ENCODE assay signal across 18 mouse cellular contexts in genomic region chr7:127925252-127925651, GRCm38 (mm10). TPM values are rescaled to one million over a fixed set of nuclear protein-coding genes. Genes with fewer than 3 reads are reported as not detected.
A peak's percentile ranks its signal among the peaks of the same experiment; 100 is the strongest.
DNase-seq lines count a peak whose midpoint lies in the region; ATAC-seq lines count a peak whose summit lies in the region.
"Had no signal": no experiment of that assay in that cellular context is flagged by ENCODE, and none has a peak within 500 bp of the region (broad histone marks: within the 10 kb centered on the region; RNA-seq: fewer than 3 reads in every experiment).

No protein-coding gene starts in this region.

- peaks cover 52% of the 10 kb centered on the region for H3K36me3 ChIP-seq in midbrain, embryonic 12.5 days
- peaks cover 62% of the 10 kb centered on the region for H3K36me3 ChIP-seq in midbrain, embryonic 13.5 days
- peaks cover 39% of the 10 kb centered on the region for H3K36me3 ChIP-seq in lung, embryonic 15.5 days
- H3K36me3 ChIP-seq in neural tube, embryonic 15.5 days: peaks cover 57% of the 10 kb centered on the region

- no peak for ATAC-seq in midbrain, embryonic 12.5 days (ENCODE audit: low FRiP score, low read depth)
- ATAC-seq in midbrain, embryonic 13.5 days: no peak
- ATAC-seq in lung, embryonic 15.5 days (ENCODE audit: borderline replicate concordance, extremely low read depth, low FRiP score, low TSS enrichment): peak; percentile 77
- no peak for ATAC-seq in neural tube, embryonic 15.5 days (ENCODE audit: low FRiP score)
- ATAC-seq: forebrain, embryonic 14.5 days had no signal

- H3K4me2 ChIP-seq in midbrain, embryonic 12.5 days (replicated peaks): no peak overlapping the region
- H3K4me2 ChIP-seq in midbrain, embryonic 13.5 days (replicated peaks): no peak overlapping the region
- H3K4me2 ChIP-seq in lung, embryonic 15.5 days: peak overlapping the region; percentile 27
- H3K4me2 ChIP-seq in neural tube, embryonic 15.5 days: no peak overlapping the region
- H3K4me2 ChIP-seq: limb, embryonic 12.5 days; neural tube, embryonic 13.5 days had no signal

- no peak overlapping the region for H3K27ac ChIP-seq in midbrain, embryonic 12.5 days (replicated peaks)
- H3K27ac ChIP-seq in midbrain, embryonic 13.5 days: no peak overlapping the region
- H3K27ac ChIP-seq in lung, embryonic 15.5 days: peak overlapping the region; percentile 96
- H3K27ac ChIP-seq in neural tube, embryonic 15.5 days (replicated peaks): no peak overlapping the region
- H3K27ac ChIP-seq: limb, embryonic 12.5 days; neural tube, embryonic 13.5 days had no signal

- peak; percentile 92 to 93 for DNase-seq in kidney, adult 8-10 months
- no peak for DNase-seq in thymus, postnatal 0 days (ENCODE audit: low spot score)
- DNase-seq in ovary, postnatal 14 days (ENCODE audit: low spot score): no peak
- no peak for DNase-seq in T-cell, adult 2 months (ENCODE audit: low spot score)
- DNase-seq: cerebellum, adult 8-10 months; gastrocnemius, postnatal 36 days; heart, postnatal 36 days; layer of hippocampus, adult 9-11 months; right cerebral cortex, postnatal 14 days; thymus, postnatal 25 days had no signal

- H3K9me3 ChIP-seq in midbrain, embryonic 12.5 days: no peaks in the 10 kb centered on the region
- H3K9me3 ChIP-seq in midbrain, embryonic 13.5 days: no peaks in the 10 kb centered on the region
- H3K9me3 ChIP-seq in lung, embryonic 15.5 days: no peaks in the 10 kb centered on the region
- H3K9me3 ChIP-seq in neural tube, embryonic 15.5 days (replicated peaks): no peaks in the 10 kb centered on the region
- H3K9me3 ChIP-seq: limb, embryonic 12.5 days; neural tube, embryonic 13.5 days had no signal

- no peak overlapping the region for H3K4me3 ChIP-seq in midbrain, embryonic 12.5 days
- no peak overlapping the region for H3K4me3 ChIP-seq in midbrain, embryonic 13.5 days (replicated peaks)
- H3K4me3 ChIP-seq in lung, embryonic 15.5 days: peak overlapping the region; percentile 5; the same call in 1 of the 2 replicates
- no peak overlapping the region for H3K4me3 ChIP-seq in neural tube, embryonic 15.5 days (replicated peaks)
- H3K4me3 ChIP-seq: limb, embryonic 12.5 days; neural tube, embryonic 13.5 days had no signal

- H3K4me1 ChIP-seq in midbrain, embryonic 12.5 days: 0 out of 2 replicates have a peak, but pooled peaks cover 4% of the 10 kb centered on the region
- H3K4me1 ChIP-seq in midbrain, embryonic 13.5 days (replicated peaks): no peaks in the 10 kb centered on the region
- H3K4me1 ChIP-seq in lung, embryonic 15.5 days: peaks cover 50% of the 10 kb centered on the region
- H3K4me1 ChIP-seq in neural tube, embryonic 15.5 days: peaks cover 11% of the 10 kb centered on the region; the same call in 1 of the 2 replicates

- peaks cover 30% of the 10 kb centered on the region for H3K27me3 ChIP-seq in midbrain, embryonic 12.5 days
- H3K27me3 ChIP-seq in midbrain, embryonic 13.5 days: peaks cover 25% of the 10 kb centered on the region
- H3K27me3 ChIP-seq in lung, embryonic 15.5 days: peaks cover 16% of the 10 kb centered on the region
- H3K27me3 ChIP-seq in neural tube, embryonic 15.5 days (replicated peaks): peaks cover 27% of the 10 kb centered on the region

- 59% methylated on average over 5 of the region's 5 CpGs for WGBS in midbrain, embryonic 12.5 days
- 66% methylated on average over 5 of the region's 5 CpGs for WGBS in midbrain, embryonic 13.5 days
- WGBS in lung, embryonic 15.5 days: 47% methylated on average over 5 of the region's 5 CpGs
- WGBS in neural tube, embryonic 15.5 days: 80% methylated on average over 5 of the region's 5 CpGs

- 0 out of 2 replicates have a peak overlapping the region, but pooled peaks have one; percentile 4 for H3K9ac ChIP-seq in midbrain, embryonic 12.5 days (replicated peaks)
- no peak overlapping the region for H3K9ac ChIP-seq in midbrain, embryonic 13.5 days (replicated peaks)
- H3K9ac ChIP-seq in lung, embryonic 15.5 days: no peak overlapping the region
- H3K9ac ChIP-seq in neural tube, embryonic 15.5 days (replicated peaks): no peak overlapping the region
- H3K9ac ChIP-seq: neural tube, embryonic 13.5 days had no signal

RNA-seq across cellular contexts. Expression of gene Prss8, which starts 4.7 kb away (rescaled TPM):
- 0.43 and 1.3 TPM in 2 replicates for polyA plus RNA-seq in midbrain, embryonic 12.5 days (2016; fragmentation: Nextera tagmentation; extraction: Ambion mirVana)
- polyA plus RNA-seq in midbrain, embryonic 13.5 days (2015; fragmentation: Nextera tagmentation; extraction: Ambion mirVana): 0.20 and 0.35 TPM in 2 replicates
- 80.0 and 84.5 TPM in 2 replicates for polyA plus RNA-seq in lung, embryonic 15.5 days (2015; fragmentation: Nextera tagmentation; extraction: Ambion mirVana)
- 0.40 and 5.1 TPM in 2 replicates for polyA plus RNA-seq in neural tube, embryonic 15.5 days (2015; fragmentation: Nextera tagmentation; extraction: Ambion mirVana)
- polyA plus RNA-seq in thymus, postnatal 0 days (2015; fragmentation: Nextera tagmentation; extraction: Ambion mirVana): 2.9 and 3.3 TPM in 2 replicates
- polyA plus RNA-seq: C2C12 had no signal

RNA-seq across cellular contexts. Expression of gene Kat8, which starts 12.9 kb away (rescaled TPM):
- 54.4 and 55.2 TPM in 2 replicates for polyA plus RNA-seq in midbrain, embryonic 12.5 days (2016; fragmentation: Nextera tagmentation; extraction: Ambion mirVana)
- 51.0 and 56.0 TPM in 2 replicates for polyA plus RNA-seq in midbrain, embryonic 13.5 days (2015; fragmentation: Nextera tagmentation; extraction: Ambion mirVana)
- 39.5 and 44.3 TPM in 2 replicates for polyA plus RNA-seq in lung, embryonic 15.5 days (2015; fragmentation: Nextera tagmentation; extraction: Ambion mirVana)
- 41.3 and 46.1 TPM in 2 replicates for polyA plus RNA-seq in neural tube, embryonic 15.5 days (2015; fragmentation: Nextera tagmentation; extraction: Ambion mirVana)
- polyA plus RNA-seq in thymus, postnatal 0 days (2015; fragmentation: Nextera tagmentation; extraction: Ambion mirVana): 40.7 and 43.0 TPM in 2 replicates

RNA-seq across cellular contexts. Expression of gene Prss36, which starts 21.3 kb away (rescaled TPM):
- 9.3 and 10.4 TPM in 2 replicates for polyA plus RNA-seq in midbrain, embryonic 12.5 days (2016; fragmentation: Nextera tagmentation; extraction: Ambion mirVana)
- polyA plus RNA-seq in midbrain, embryonic 13.5 days (2015; fragmentation: Nextera tagmentation; extraction: Ambion mirVana): 11.8 and 12.7 TPM in 2 replicates
- polyA plus RNA-seq in lung, embryonic 15.5 days (2015; fragmentation: Nextera tagmentation; extraction: Ambion mirVana): 11.8 and 13.1 TPM in 2 replicates
- 13.9 and 16.2 TPM in 2 replicates for polyA plus RNA-seq in neural tube, embryonic 15.5 days (2015; fragmentation: Nextera tagmentation; extraction: Ambion mirVana)
- 7.8 and 11.1 TPM in 2 replicates for polyA plus RNA-seq in thymus, postnatal 0 days (2015; fragmentation: Nextera tagmentation; extraction: Ambion mirVana)

RNA-seq across cellular contexts. Expression of gene Bckdk, which starts 21.4 kb away (rescaled TPM):
- 83.7 and 85.5 TPM in 2 replicates for polyA plus RNA-seq in midbrain, embryonic 12.5 days (2016; fragmentation: Nextera tagmentation; extraction: Ambion mirVana)
- polyA plus RNA-seq in midbrain, embryonic 13.5 days (2015; fragmentation: Nextera tagmentation; extraction: Ambion mirVana): 74.7 and 74.8 TPM in 2 replicates
- 134 and 142 TPM in 2 replicates for polyA plus RNA-seq in lung, embryonic 15.5 days (2015; fragmentation: Nextera tagmentation; extraction: Ambion mirVana)
- polyA plus RNA-seq in neural tube, embryonic 15.5 days (2015; fragmentation: Nextera tagmentation; extraction: Ambion mirVana): 58.2 and 66.7 TPM in 2 replicates
- 80.5 and 87.0 TPM in 2 replicates for polyA plus RNA-seq in thymus, postnatal 0 days (2015; fragmentation: Nextera tagmentation; extraction: Ambion mirVana)

RNA-seq across cellular contexts. Expression of gene Vkorc1, which starts 29.8 kb away (rescaled TPM):
- polyA plus RNA-seq in midbrain, embryonic 12.5 days (2016; fragmentation: Nextera tagmentation; extraction: Ambion mirVana): 42.7 and 54.4 TPM in 2 replicates
- 51.9 and 54.9 TPM in 2 replicates for polyA plus RNA-seq in midbrain, embryonic 13.5 days (2015; fragmentation: Nextera tagmentation; extraction: Ambion mirVana)
- 150 and 156 TPM in 2 replicates for polyA plus RNA-seq in lung, embryonic 15.5 days (2015; fragmentation: Nextera tagmentation; extraction: Ambion mirVana)
- polyA plus RNA-seq in neural tube, embryonic 15.5 days (2015; fragmentation: Nextera tagmentation; extraction: Ambion mirVana): 86.2 and 96.0 TPM in 2 replicates
- polyA plus RNA-seq in thymus, postnatal 0 days (2015; fragmentation: Nextera tagmentation; extraction: Ambion mirVana): 47.0 and 54.5 TPM in 2 replicates

Comparison
In these comparisons a context has a peak if more than half of its experiments do, and no peak if none do; other contexts are left out.
1. DNase-seq: peak in kidney, adult 8-10 months (2 of 2); none in thymus, postnatal 0 days (single experiment), ovary, postnatal 14 days (single experiment) and T-cell, adult 2 months (single experiment).
2. RNA of gene Prss8, which starts 4.7 kb away (polyA plus RNA-seq): 80.0 to 84.5 TPM in lung, embryonic 15.5 days; 2.9 to 3.3 TPM in thymus, postnatal 0 days, 0.43 to 1.3 TPM in midbrain, embryonic 12.5 days, 0.40 to 5.1 TPM in neural tube, embryonic 15.5 days and 0.20 to 0.35 TPM in midbrain, embryonic 13.5 days; every median in the first group is over 10 times any median in the second.